Mouse (Mus musculus) left cerebral cortex, postnatal 14 days (tissue): ENCODE data around the gene Prkag2. TPM values are rescaled to one million over a fixed set of nuclear protein-coding genes. Genes with fewer than 3 reads are reported as not detected.
"Not testable (repeated sequence)": the region's sequence is repeated elsewhere in the genome, so short reads cannot be mapped to it uniquely, and the experiment has no call there.

Experiments
- DNase-seq, 2 experiments: peaks; one replicate each; pipeline ENCODE4 v3.0.0; 2021 to 2022; ENCODE audit warnings: low spot score in 2 of 2, mixed read lengths in 1 of 2
- intact Hi-C: fragments of 180-260 bp; cut with DNase I; formaldehyde crosslinking; loops from one replicate; pipeline ENCODE4 v1.15.1; 2025
- total RNA-seq, 2 experiments: library from RNA; stranded (reverse); gene quantifications; 2 replicates each; pipeline ENCODE4 v1.2.3; 2021

Prkag2 gene
- total RNA-seq, 2 experiments from 2014 or later, result 99.4 to 104 TPM

DNA sequence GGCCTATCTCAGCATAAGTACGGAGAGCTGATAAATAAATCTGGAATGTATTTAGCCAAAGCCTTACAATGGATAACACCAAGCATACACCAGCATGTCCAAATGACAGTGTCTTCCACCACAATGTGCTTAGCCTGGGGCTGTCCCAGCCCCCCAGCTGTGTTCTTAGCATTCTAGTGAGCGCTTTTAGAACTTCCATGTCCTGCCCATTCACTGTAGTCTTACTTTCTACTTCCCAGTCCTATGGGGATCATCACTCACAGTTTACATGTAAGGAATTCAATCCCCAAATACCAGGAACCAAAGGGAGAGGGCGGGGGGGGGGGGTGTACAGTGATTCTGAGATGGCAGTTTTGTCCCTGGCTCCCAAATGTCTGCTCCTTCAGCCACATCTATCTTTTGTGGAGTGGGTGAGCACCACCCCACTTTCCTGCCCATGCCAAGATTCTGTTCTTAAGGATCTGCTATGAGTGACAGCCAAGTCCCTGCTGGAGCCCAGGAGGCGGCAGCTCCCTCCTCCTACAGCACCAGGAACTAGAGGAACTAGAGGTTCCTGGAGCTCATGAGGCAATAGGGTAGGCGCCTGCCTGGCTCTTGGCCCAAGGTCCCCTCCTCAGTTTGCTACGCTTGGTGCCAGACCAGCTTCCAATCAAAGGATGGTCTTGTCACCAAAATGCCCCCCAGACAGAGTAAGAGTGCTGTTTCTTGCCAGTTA, 11.0 kb downstream of the Prkag2 start:
- peak in 1 of 2 experiments; percentile 27 for DNase-seq
- intact Hi-C loops, result loop anchor here (5.0 kb wide), 1 partner anchor 73 kb away; no protein-coding TSS in a partner anchor

DNA sequence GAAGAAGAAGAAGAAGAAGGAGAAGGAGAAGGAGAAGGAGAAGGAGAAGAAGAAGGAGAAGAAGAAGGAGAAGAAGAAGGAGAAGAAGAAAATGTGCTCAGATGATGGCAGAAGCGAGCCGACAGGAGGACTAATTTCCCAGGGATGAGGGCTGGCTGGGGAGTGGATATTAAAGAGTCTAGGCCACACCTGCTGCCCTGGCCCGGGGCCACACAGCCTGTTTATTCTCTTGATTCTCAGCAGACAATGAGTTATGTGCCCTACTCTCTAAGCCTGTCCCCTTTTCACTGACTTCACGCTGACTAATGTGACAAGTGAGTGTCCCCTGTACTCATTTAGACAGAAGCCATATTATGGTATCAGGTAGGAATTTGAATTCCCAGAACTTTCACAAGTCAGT, 11.8 kb downstream of the Prkag2 start:
- no peak for DNase-seq
- intact Hi-C loops, result loop anchor here (5.0 kb wide), 1 partner anchor 74 kb away; no protein-coding TSS in a partner anchor

DNA sequence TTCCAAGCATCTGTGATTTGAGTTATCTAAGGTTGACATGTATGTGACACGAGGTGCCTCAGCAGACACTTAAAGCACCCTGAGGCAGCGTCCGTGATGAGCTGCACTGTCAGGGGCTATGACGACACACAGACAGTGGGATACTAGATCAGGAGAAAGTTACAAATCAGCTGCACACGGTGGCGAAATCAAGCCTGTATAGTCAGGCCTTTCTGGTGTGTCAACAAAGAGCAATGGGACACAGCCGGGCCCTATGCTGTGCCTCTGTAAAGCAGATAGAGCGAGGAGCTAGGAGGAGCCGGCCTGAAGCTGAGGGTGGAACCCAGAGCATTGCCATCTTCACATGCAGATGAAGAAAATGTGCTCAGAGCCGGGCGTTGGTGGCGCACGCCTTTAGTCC, 12.3 kb downstream of the Prkag2 start:
- no peak for DNase-seq
- intact Hi-C loops, result loop anchor here (5.0 kb wide), 1 partner anchor 74 kb away; no protein-coding TSS in a partner anchor

DNA sequence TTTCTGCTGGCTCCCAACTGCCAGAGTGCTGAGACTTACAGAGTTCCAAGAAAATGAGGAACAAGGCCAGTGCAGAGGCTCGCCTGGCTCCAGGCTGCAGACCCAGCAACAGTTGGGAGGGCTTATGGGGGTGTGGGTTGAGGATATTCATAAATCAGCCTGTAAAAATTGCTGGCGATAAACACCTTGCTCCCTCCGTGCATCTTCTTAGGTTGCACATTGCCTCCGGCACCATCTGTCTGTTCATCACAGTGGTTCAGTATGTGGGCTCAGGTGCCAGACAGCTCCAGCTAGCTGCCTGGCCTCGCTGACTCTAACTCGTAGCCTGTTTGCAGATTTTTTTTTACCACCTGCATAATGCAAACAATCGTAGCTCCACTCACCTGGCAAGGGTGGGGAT, 13.4 kb downstream of the Prkag2 start:
- intact Hi-C loops, result loop anchor here (5.0 kb wide), 1 partner anchor 75 kb away; no protein-coding TSS in a partner anchor

DNA sequence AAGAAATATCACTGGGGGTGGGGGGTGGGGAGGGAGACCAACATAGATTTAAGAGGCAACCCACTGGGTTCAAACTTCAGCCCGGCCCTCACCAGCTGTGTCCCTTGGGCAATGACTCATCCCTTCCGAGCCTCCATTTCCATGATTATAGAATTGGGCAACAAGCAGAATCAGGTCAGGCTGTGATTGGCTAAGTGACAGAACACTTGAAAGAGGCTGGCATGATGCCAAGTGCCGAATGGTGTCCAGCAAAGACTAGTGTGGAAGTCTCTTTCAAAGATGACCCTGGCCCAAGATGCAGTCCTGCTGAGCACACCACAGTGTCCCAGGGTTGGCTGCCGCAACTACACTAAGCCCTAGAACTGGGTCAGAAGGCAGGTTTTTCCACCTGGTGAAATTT, 14.2 kb downstream of the Prkag2 start:
- peak; percentile 78 to 84 for DNase-seq
- intact Hi-C loops, result loop anchor here (5.0 kb wide), 1 partner anchor 76 kb away; no protein-coding TSS in a partner anchor

More for the DNA sequence above, 13.4 kb downstream of the Prkag2 start:
- peak in 1 of 2 experiments; percentile 42 for DNase-seq

DNA sequence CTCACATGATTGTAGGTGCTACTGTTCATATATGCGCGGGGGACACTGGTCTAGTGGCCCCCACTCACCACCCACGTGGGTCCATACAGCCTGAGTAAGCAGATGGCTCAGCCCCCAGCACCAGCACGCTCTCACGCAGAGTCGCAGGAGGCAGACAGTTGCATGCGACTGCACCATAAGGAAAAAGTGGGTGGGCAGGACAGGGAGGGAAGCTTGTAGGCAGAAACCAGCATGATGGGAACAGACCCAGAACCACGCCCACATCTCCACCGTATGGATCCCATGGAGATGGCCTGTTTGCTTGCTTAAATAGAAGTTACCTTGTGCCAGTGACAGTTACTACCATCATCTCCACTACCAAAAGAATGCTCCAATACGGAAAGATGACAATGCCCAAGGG, 15.3 kb downstream of the Prkag2 start:
- intact Hi-C loops, result loop anchor here (5.0 kb wide), 1 partner anchor 77 kb away; no protein-coding TSS in a partner anchor
- peak; percentile 79 to 88 for DNase-seq

DNA sequence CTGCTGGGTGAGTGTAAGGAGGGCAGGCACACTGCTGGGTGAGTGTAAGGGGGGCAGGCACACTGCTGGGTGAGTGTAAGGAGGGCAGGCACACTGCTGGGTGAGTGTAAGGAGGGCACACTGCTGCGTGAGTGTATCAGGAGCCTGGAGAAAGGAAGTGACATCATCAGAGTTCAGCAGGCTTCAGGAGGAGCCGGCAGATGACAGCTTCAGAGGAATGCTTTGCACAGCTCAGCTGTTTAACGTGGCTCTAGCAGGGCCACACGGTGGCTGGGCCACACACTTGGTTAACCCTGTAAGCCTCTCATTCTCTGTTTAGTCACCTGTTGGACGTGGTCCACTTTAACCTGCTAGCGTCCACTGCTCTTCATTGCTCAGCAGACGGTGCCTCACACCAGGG, 16.6 kb downstream of the Prkag2 start:
- DNase-seq, result no peak
- intact Hi-C loops, result loop anchor here (5.0 kb wide), 1 partner anchor 57 kb away; no protein-coding TSS in a partner anchor

DNA sequence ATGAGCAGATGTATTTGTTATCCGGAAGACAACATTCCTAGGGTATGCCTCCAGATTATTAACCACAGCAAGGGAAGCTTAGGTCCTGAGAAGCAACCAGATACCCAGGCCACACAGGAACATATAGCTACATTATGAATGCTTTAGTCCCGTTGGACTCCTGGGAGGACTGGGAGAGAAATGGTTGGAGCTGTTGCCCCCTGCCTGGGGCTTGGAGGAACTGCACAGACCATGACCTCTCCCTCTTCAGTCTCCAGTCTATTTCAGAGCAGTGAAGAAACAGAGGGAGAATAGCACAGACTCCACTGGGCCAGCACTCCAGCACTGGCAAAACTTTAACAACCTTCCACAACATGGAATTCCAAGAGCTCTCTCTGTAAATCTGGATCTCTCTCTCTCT, 17.9 kb downstream of the Prkag2 start:
- peak in 1 of 2 experiments; percentile 40 for DNase-seq
- intact Hi-C loops, result loop anchor here (5.0 kb wide), 1 partner anchor 55 kb away; no protein-coding TSS in a partner anchor

DNA sequence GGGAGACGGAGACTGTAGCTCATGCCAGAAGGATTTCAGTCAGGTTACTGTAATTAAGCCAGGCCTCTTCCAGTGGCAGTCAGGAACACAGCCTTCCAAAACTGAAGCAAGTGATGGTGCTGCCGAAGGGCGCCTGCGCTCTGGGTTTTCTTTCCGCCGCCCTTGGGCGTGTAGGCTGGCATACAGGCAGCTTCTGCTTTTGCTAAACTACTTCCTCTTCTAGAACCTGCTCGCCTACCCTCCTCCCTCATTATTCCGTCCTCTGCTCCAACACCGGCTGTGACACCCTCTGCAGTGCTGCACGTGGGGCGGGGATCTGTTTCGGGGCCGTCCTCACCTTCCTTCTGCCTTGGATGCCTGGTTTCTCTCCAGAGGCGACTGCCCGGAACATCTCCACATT, 18.9 kb downstream of the Prkag2 start:
- DNase-seq, result peak; percentile 70 to 75
- intact Hi-C loops, result loop anchor here (5.0 kb wide), 1 partner anchor 54 kb away; no protein-coding TSS in a partner anchor

DNA sequence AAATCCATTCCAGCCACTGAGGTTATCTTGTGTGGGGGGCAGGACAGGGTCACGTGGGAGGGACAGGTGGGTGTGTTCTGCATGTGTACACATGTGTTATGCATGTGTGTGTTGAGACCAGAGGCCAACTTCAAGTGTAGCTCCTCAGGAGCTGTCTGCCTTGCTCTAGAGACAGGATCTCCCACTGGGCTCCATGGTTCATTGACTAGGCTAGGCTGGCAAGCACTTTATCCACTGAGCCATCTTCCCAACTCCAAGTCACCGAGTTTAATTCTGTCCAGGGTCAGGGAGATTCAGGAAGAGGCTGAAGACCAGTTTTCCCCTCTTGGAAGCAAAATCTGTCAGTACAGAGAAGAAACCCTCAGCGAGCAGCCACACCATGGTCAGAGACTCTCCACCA, 19.4 kb downstream of the Prkag2 start:
- DNase-seq, result no peak
- intact Hi-C loops, result loop anchor here (5.0 kb wide), 1 partner anchor 54 kb away; no protein-coding TSS in a partner anchor

DNA sequence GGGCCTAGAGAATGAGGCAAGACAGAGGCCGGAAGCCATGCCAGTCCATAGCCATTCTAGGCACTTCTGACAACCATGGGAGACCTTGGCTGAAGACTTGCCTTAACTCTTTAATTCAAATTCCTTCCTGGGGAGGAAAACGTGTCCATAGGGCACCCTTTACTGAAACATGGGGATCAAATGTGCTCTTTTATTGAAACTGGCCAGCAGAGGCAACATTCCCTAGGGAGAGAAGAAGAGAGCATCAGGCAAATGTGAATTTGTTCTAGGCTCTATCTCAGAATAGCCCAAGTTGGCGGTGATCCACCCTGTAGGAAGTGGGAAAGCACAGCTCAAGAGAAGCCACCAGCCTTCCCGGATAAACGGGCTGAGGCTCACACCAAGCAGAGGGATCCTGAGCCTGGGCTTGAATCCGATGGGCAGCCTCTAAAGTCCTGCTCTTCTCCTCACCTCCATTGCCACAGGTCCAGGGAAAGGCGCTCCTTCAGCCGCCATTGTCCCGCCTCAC, 19.9 kb downstream of the Prkag2 start:
- intact Hi-C loops, result loop anchor here (5.0 kb wide), 1 partner anchor 53 kb away; no protein-coding TSS in a partner anchor
- peak; percentile 74 to 83 for DNase-seq

DNA sequence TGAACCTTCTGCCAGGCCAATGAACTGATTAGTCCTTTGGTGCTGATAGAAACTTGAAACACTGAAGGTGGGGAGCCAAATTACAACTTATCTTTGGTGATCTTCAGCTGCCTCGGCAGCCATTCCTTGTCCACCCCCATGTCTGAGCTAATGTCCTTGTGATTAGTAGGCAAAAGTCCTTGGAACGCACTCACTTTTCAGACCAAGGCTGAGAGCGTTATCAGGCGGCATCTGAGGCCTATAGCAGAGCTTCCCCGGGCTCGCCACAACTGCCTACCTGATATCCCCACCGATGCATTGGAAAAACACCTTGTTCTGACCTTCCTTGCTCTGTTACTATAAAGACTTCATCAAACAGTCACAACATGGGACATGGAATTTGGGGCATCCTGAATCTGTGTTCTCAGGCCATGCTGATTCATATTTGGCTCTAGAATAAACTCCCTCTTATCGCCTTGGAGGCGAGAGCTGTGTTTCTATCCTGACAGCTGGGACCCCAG, 20.6 kb downstream of the Prkag2 start:
- intact Hi-C loops, result loop anchor here (5.0 kb wide), 1 partner anchor 53 kb away; no protein-coding TSS in a partner anchor
- DNase-seq, result no peak

DNA sequence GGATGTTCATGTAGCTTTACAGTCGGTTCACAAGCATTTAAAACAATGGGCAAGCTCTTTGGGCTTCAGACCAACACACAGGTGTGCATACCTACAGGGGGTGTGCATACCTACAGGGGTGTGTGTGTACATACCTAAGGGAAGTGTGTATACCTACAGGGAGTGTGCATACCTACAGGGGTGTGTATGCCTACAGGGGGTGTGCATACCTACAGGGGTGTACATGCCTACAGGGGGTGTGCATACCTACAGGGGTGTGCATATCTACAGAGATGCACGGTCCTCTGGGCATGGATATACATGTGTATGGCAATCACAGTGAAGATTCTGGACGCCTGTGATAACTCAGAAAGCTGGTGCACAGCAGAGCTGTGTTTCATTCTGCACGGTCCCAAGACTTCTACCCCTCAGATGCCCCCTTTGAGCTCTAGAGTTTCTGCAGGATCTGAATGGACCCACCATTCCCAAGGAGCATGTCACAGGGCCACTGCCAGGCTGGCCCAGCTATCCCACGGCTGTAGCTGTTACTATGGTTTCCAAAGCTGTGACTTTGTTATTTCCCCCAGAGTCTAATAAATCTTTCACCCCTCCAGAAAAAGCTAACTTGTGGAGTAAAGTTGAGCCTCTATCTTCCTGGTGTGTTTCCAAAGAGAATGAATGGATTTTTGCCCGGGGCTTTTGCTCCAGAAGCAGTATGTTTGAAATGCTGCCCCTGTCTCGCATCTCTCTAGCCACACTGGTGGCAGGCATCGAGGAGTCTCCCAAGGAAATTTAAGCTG, 22.4 kb downstream of the Prkag2 start:
- intact Hi-C loops, result no loop called here
- no peak for DNase-seq

DNA sequence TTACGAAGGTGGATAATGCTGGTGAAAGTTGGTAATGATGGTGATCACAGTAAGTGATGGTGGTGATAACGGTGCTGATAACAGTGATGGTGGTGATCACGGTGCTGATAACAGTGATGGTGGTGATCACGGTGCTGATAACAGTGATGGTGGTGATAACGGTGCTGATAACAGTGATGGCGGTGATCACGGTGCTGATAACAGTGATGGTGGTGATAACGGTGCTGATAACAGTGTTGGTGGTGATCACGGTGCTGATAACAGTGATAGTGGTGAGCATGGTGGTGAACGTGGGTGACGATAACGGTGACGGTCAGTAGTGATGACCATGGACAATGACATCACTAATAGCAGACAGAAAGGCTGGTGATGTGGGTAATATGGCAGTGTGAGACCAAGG, 23.2 kb downstream of the Prkag2 start:
- intact Hi-C loops, DNase-seq: not testable (repeated sequence)

DNA sequence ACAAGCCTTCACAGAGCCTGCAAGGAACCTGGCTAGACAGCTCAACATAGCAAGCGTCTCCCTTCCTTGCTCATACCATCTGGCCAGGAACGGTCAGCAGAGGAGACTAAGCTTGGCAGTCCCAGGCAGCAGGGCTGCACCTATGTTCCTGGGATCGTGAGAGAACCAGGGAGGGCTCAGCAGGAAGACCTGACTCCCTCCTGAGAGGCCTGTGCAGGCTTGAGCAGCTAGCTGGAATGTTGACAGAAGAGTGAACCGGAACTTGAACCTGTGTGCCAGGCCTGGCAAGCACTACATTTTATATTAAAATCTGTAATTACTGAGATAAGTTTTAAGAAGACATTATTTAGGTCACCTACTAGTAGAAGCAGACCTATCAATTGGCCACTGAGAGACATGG, 24.8 kb downstream of the Prkag2 start:
- no peak for DNase-seq
- intact Hi-C loops, result no loop called here

DNA sequence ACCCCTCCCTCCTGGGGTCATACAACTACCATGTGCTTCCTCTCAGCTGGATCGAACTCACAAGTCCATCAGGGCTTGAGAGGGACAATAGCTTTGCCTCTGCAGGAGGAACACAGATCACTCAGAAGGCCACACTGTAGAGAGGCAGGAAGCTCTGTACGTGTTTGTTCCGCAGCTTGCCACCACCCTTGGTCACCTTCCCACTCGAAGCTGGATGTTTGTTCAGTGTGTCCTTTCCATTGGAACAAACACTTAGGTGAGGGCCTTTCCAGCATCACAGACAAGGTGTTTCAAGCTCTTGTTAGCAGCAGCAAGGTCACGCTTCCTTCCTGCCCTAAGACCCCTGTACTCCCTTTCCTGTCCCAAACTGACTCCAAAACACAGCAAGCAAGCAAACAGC, 30.6 kb downstream of the Prkag2 start:
- DNase-seq, result no peak
- intact Hi-C loops, result no loop called here

DNA sequence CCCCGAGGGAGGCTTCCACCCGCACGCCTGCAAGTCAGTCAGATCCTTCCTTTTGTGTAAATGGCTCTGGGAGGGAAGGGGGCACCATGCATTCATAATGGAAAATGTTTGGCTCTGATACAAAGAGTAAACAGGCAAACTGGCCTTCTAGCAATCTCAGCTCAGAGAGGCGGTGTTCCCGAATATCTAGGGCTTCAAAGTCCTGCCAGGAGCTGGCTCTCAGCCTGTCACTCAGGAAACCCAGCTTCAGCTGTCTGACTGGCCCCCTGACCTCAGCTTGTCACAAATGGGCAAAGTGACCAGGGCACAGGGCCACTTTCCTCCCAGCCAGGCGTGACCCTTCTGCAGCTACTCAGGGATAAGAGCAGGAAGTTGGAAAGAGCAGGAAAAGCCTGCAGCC, 33.3 kb downstream of the Prkag2 start:
- intact Hi-C loops, result no loop called here
- peak; percentile 37 to 48 for DNase-seq

DNA sequence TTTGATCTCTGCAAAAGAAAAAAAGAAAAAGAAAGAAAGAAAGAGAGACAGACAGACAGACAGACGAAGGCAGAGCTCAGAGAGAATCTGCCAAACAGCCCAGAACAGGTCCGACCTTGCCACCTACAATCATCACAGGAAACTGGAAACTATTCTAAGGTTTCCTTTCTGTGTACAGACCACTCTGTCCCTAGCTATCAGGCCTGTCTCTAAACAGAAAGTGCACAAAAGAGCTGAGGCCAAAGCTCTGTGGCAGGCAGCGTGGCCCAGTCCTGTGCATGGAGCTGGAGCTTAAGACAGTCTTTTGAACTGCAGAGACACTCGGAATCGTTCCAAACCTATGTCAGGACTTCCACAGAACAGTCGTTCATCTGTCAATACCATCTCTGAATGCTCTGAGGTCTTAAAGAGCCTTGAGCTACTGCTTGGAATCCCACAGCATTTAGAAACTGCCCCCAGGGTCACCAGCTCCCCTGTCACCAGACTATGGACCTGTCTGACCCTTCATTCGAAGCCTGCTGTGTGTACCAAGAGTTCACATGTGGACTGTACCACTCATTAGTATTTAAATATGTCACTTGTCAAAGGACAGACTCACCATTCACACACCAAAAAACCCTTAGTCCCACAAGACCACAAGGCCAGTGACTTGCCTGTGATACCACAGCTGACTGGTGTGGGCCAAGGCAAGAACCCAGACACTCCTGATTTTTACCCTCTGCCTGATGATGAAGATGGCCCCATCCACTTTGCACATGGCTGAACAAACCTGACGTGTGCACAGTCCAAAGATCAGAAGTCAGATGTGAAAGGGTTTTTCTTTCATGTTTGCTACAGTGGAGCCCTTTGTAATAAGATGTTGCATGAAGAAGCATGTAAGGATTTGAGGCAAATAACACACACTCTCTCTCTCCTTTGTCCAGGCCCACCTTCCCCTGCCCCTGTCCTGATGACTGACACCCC, 35.9 kb downstream of the Prkag2 start:
- intact Hi-C loops, result no loop called here
- no peak for DNase-seq
